Mouse (Mus musculus) monocyte, adult 5-6 weeks (primary cell): ENCODE results near the gene Gm16223. TPM values are rescaled to one million over a fixed set of nuclear protein-coding genes. Genes with fewer than 3 reads are reported as not detected.

Source experiments
- ATAC-seq: fragments of 153-309, 156-312 bp; replicated peaks from 2 replicates; pipeline ENCODE4 v1.8.0; 2017; ENCODE audit warnings: mild to moderate bottlenecking; ENCODE audit not compliant: low TSS enrichment, insufficient number of reproducible peaks, severe bottlenecking, poor library complexity, low FRiP score
- total RNA-seq: library from RNA; stranded (forward); fragments of 200-1000, 200-491, 200-594 nt; gene quantifications from 3 replicates; pipeline ENCODE4 v1.2.3, GENCODE M21; 2017

Gm16223 gene
- total RNA-seq, 1 experiment from 2014 or later = not detected

DNA sequence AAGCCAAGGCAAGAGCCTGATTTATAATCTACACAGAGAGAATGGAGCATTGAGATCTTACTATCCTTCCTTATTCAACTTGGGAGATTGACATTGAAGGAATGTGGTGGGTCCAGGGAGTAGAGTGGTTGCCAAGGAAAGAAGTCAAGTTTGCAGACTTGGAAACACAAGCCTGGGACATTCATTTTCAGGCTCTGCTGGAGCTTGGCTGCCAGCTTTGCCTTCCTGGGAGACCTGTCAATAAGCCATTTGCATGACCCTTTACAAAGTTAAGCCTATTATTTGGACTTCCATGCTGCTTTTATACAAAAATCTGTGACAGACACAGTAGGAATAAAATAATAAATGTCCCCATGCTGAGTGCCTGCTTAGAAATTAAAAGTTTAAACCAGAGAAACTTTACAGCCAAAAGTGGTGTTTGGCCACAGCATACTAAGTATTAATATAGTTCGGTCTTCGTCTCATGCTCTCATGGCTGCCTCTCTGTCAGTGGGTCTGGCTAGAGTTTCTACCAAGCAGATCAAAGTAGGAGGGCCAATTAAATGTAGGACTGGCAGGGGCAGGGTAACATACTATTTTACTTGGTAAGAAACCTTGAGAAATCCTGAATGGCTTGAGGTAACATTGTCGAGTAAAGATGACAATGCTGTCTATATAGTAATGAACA, 139.8 kb downstream of the Gm16223 start:
- ATAC-seq = no peak

DNA sequence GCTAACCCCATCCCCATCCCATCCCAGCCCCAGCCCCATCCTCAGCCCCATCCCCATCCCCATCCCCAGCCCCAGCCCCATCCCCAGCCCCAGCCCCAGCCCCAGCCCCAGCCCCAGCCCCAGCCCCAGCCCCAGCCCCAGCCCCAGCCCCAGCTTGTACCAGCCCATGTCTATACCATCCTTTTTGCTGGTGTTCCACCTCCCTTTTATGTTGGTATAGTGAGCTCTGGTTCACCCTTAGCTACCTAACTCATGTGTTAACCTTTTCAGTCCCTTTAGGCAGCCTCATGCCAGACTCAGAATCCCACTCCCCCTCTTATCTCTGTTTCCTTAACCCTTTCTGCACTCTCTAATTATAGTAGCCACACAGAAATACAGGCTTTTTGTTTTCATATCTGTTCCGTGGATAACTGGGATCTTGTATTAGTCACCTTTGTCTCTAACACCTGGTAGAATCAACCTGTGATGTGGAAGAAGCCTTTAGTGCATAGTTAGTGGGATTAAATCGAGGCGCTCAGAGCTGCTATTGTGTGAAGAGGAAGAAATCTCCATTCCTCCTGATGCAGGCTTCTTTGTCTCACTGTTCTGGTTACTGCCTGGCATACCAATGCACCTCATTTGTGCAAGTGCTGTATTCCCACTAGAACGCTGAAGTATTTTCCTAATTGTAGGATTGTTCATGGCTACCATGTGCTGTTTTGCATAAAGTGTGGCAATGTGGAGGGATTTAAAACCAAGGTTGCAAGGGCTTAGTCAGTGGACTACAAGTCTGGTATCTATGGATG, 144.0 kb downstream of the Gm16223 start:
- no peak for ATAC-seq

DNA sequence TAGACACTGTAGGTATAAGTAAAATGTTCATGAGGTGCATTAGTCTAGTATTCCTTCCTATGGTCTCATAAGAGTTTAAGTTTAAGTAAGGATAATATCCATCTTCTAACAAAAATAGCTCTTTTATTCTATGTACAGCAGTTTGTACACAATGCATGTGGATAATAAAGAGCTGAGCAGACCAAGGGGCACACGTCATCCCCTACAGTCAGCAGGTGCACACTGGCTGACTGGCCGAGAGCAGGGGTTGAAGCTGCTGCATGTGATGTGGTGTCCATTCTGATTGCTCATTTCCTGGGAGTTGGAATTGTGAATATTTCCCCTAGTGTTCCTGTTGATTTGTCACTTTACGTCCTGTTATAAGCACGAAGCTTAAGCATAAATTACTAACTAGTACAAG, 144.6 kb downstream of the Gm16223 start:
- ATAC-seq = no peak

DNA sequence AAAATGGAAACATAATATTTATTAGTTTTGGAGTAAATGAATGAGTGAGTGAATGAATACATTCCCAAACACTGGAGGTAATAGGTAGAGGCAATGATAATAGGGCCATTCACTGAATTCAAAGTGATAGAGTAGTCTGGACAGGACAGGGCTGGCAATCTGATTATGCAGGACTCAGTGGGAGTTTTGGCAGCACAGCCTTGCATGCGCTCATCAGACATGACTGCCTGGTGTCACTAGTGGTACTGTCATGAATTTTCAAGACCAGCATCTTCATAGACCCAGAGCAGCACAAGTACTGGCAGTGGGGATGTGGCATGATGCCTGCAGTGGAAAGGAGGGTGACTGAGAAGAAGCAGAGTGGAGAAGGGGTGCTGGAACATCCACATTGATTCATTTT, 157.1 kb downstream of the Gm16223 start:
- ATAC-seq = no peak

DNA sequence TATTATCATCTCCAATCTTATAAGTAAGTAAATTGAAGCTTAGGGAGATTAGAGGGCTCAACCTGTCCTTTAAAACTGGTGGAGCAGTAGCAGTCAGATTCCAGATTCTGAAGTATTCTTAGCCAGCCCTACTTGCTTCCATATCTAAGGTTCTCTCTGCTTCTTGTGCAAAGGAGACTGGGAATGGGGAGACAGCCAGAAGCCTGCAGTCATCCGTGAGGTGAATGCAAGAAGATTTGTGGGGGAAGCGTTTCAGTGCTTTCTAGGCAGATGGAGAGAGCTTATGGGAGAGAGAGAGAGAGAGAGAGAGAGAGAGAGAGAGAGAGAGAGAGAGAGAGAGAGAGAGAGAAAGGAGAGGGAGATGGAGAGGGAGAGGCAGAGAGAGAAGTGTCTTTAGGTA, 160.9 kb downstream of the Gm16223 start:
- no peak for ATAC-seq

DNA sequence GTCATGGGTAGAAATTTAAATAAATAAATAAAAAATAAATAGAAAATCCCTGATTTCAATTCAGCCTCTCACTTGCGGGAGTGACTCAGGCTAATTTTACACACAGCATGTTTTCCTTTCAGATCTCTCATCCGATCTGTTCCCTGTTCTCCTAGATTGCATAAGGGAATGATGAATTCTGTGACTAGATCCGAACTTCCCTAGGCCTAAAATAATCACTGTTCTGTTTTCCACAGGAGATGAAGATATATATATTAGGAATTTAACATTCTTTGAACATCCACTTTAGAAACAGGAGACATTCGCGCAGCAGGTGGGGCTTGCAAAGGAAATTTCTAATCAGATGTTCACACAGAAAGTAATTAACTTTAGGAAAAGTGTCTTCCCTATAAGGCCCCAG, 171.5 kb downstream of the Gm16223 start:
- no peak for ATAC-seq

DNA sequence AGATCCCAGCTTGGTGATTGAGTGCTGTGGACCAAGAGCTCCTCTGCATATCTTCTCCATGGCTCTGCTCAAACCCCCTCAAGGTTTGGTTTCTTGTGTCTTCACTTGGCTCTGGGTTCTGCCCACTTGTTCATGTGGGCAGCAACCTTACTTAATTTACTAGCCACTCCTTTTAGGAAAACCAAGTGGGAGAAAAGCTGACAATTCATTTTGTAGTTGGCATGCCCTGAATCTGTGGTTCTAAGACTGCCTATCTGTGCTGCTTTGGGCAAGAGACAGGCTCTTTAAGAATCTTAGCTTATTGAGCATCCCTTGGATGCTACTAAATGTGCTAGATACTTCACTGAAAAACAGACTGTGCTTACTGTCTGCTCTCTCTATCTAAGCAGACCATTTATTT, 172.0 kb downstream of the Gm16223 start:
- ATAC-seq = no peak

DNA sequence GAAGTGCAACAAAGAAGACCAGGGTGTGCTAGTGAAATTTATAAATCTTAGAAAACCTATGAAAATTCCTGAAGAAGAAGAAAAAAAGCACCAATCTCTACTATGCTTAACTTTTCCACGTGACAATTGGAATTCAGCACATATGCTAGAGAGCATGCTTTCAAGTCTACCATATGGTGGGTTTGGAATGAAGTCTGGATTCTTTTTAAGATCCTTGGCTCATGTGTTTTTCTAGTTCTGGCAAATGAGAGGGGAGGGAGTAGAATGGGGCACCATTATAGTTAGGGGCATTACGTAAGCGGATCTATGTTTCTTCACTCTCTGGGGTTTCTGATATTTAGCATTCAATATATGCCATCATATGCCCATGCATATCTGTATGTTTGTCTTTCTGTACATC, 182.6 kb downstream of the Gm16223 start:
- no peak for ATAC-seq

Other genes starting within 250 kb of the Gm16223 start
- gene Bod1l, start 223.6 kb upstream of the Gm16223 start, total RNA-seq = 40.3 to 68.9 TPM (median 52.9 TPM) in 3 replicates